Mouse (Mus musculus) gastrocnemius, postnatal 14 days (tissue): ENCODE measurements around the gene Aurkb. TPM values are rescaled to one million over a fixed set of nuclear protein-coding genes. Genes with fewer than 3 reads are reported as not detected.
A peak's percentile ranks its signal among the peaks of the same experiment; 100 is the strongest.

Experiments used
- DNase-seq: peaks from one replicate; pipeline ENCODE4 v3.0.0; 2021; ENCODE audit warnings: mixed read lengths
- intact Hi-C: fragments of 180-260 bp; cut with DNase I; formaldehyde crosslinking; loops from one replicate; pipeline ENCODE4 v1.15.1; 2025; ENCODE audit warnings: low total_unique reads
- total RNA-seq, 2 experiments: library from RNA; stranded (reverse); gene quantifications; 2 replicates each; pipeline ENCODE4 v1.2.3; 2021

The Aurkb gene
- total RNA-seq, 2 experiments from 2014 or later, result 4.2 to 4.4 TPM

GRCm38 (mm10) chr11:69061255-69061912 is 15.9 kb downstream of the Aurkb start:
- no peak for DNase-seq
- intact Hi-C loops, result no loop called here

GRCm38 (mm10) chr11:69062194-69062760 is 16.8 kb downstream of the Aurkb start:
- peak; percentile 62 for DNase-seq
- intact Hi-C loops, result loop anchor here (2.0 kb wide), 1 partner anchor 21 kb away; no protein-coding TSS in a partner anchor

GRCm38 (mm10) chr11:69062761-69063224 is 17.3 kb downstream of the Aurkb start:
- intact Hi-C loops, result loop anchor here (2.0 kb wide), 1 partner anchor 22 kb away; no protein-coding TSS in a partner anchor
- peak; percentile 89 for DNase-seq

GRCm38 (mm10) chr11:69063413-69064201 is 18.2 kb downstream of the Aurkb start:
- intact Hi-C loops, result loop anchor here (2.0 kb wide), 1 partner anchor 23 kb away; no protein-coding TSS in a partner anchor
- peak; percentile 85 for DNase-seq

GRCm38 (mm10) chr11:69064259-69065133 is 19.0 kb downstream of the Aurkb start:
- no peak for DNase-seq
- intact Hi-C loops, result loop anchor here (5.0 kb wide), 1 partner anchor 58 kb away; the partner anchor contains the start of genes 9130213A22Rik and Hes7

GRCm38 (mm10) chr11:69065394-69065925 is 20.0 kb downstream of the Aurkb start:
- intact Hi-C loops, result loop anchor here (5.0 kb wide), 1 partner anchor 57 kb away; the partner anchor contains the start of genes 9130213A22Rik and Hes7
- no peak for DNase-seq

- intact Hi-C loops, result loop anchor here (5.0 kb wide), 1 partner anchor 56 kb away; the partner anchor contains the start of genes 9130213A22Rik and Hes7
- DNase-seq, result peak; percentile 24
Measured at GRCm38 (mm10) chr11:69066163-69066861, 20.9 kb downstream of the Aurkb start.

GRCm38 (mm10) chr11:69066956-69067355 is 21.5 kb downstream of the Aurkb start:
- DNase-seq, result peak; percentile 83
- intact Hi-C loops, result loop anchor here (5.0 kb wide), 1 partner anchor 55 kb away; the partner anchor contains the start of genes 9130213A22Rik and Hes7

- intact Hi-C loops, result loop anchor here (5.0 kb wide), 1 partner anchor 55 kb away; the partner anchor contains the start of genes 9130213A22Rik and Hes7
- peak; percentile 20 for DNase-seq
Measured at GRCm38 (mm10) chr11:69067601-69068000, 22.2 kb downstream of the Aurkb start.

- no peak for DNase-seq
- intact Hi-C loops, result no loop called here
Measured at GRCm38 (mm10) chr11:69070093-69070492, 24.6 kb downstream of the Aurkb start.

GRCm38 (mm10) chr11:69070590-69071222 is 25.3 kb downstream of the Aurkb start, which contains the start of gene Tmem107:
Gene Tmem107 (plus strand): TSS chr11:69070806.
- peak; percentile 93 for DNase-seq
- intact Hi-C loops, result no loop called here

GRCm38 (mm10) chr11:69071262-69071661 is 25.8 kb downstream of the Aurkb start:
- peak; percentile 17 for DNase-seq
- intact Hi-C loops, result no loop called here

GRCm38 (mm10) chr11:69072234-69072633 is 26.8 kb downstream of the Aurkb start:
- intact Hi-C loops, result no loop called here
- DNase-seq, result no peak

- intact Hi-C loops, result no loop called here
- DNase-seq, result no peak
Measured at GRCm38 (mm10) chr11:69072666-69073064, 27.2 kb downstream of the Aurkb start.

GRCm38 (mm10) chr11:69073065-69073888 is 27.8 kb downstream of the Aurkb start:
- peak; percentile 76 for DNase-seq
- intact Hi-C loops, result no loop called here

GRCm38 (mm10) chr11:69073951-69074775 is 28.7 kb downstream of the Aurkb start:
- intact Hi-C loops, result no loop called here
- no peak for DNase-seq
